9 mouse cellular contexts compared by ENCODE assay signal in genomic region chr11:102366103-102366502, GRCm38 (mm10). TPM values are rescaled to one million over a fixed set of nuclear protein-coding genes. Genes with fewer than 3 reads are reported as not detected.
DNase-seq lines count a peak whose midpoint lies in the region; ATAC-seq lines count a peak whose summit lies in the region.
"Not testable (repeated sequence)": the region's sequence is repeated elsewhere in the genome, so short reads cannot be mapped to it uniquely, and the experiment has no call there.
"Had no signal": no experiment of that assay in that cellular context is flagged by ENCODE, and none has a peak within 500 bp of the region (broad histone marks: within the 10 kb centered on the region; RNA-seq: fewer than 3 reads in every experiment).

Slc4a1 (minus strand) TSS chr11:102366203.

- 0 out of 2 replicates have a peak within 1 kb of the TSS, but pooled peaks have one; percentile 6 for H3K9ac ChIP-seq in heart, embryonic 12.5 days
- not testable (repeated sequence) for H3K9ac ChIP-seq in hindbrain, embryonic 12.5 days; limb, embryonic 12.5 days (replicated peaks)
- H3K9ac ChIP-seq in liver, embryonic 16.5 days (ENCODE audit: low read depth, low read length), result peak within 1 kb of the TSS; percentile 92

- WGBS in heart, embryonic 12.5 days, result 82% methylated on average over 8 of the region's 8 CpGs
- WGBS in hindbrain, embryonic 12.5 days, result 89% methylated on average over 8 of the region's 8 CpGs
- 81% methylated on average over 8 of the region's 8 CpGs for WGBS in limb, embryonic 12.5 days
- WGBS in liver, embryonic 16.5 days (ENCODE audit: insufficient replicate concordance), result 56% methylated on average over 8 of the region's 8 CpGs

- DNase-seq in adrenal gland, postnatal 4 days (ENCODE audit: low spot score in 2 of 2), result not testable (repeated sequence)

- peaks cover 70% of the 10 kb centered on the region for H3K36me3 ChIP-seq in erythroblast, embryonic 14.5 days (ENCODE audit: control insufficient read depth)
- not testable (repeated sequence) for H3K36me3 ChIP-seq in heart, embryonic 12.5 days; hindbrain, embryonic 12.5 days; limb, embryonic 12.5 days
- peaks cover 20% of the 10 kb centered on the region for H3K36me3 ChIP-seq in liver, embryonic 16.5 days (ENCODE audit: control insufficient read depth, insufficient read depth)

- peak within 1 kb of the TSS; percentile 75 for H3K4me3 ChIP-seq in erythroblast, embryonic 14.5 days (replicated peaks)
- H3K4me3 ChIP-seq in heart, embryonic 12.5 days; hindbrain, embryonic 12.5 days; limb, embryonic 12.5 days (replicated peaks): not testable (repeated sequence)
- peak within 1 kb of the TSS; percentile 76 for H3K4me3 ChIP-seq in liver, embryonic 16.5 days (ENCODE audit: low read depth, low read length)

- not testable (repeated sequence) for ATAC-seq in heart, embryonic 12.5 days (ENCODE audit: insufficient number of reproducible peaks, low FRiP score); hindbrain, embryonic 12.5 days (ENCODE audit: low FRiP score); limb, embryonic 12.5 days (ENCODE audit: insufficient number of reproducible peaks, insufficient read depth, low FRiP score, low TSS enrichment, low read depth); liver, embryonic 16.5 days (ENCODE audit: low read depth); monocyte, adult 5-6 weeks (replicated peaks; ENCODE audit: insufficient number of reproducible peaks, low FRiP score, low TSS enrichment, poor library complexity, severe bottlenecking)

- not testable (repeated sequence) for H3K9me3 ChIP-seq in erythroblast, embryonic 14.5 days (ENCODE audit: control insufficient read depth, low read length); heart, embryonic 12.5 days (replicated peaks); hindbrain, embryonic 12.5 days (replicated peaks); limb, embryonic 12.5 days; liver, embryonic 16.5 days (replicated peaks; ENCODE audit: control insufficient read depth, low read length)

- peaks cover 16% of the 10 kb centered on the region for H3K27me3 ChIP-seq in erythroblast, embryonic 14.5 days (ENCODE audit: control insufficient read depth)
- peaks cover 18% of the 10 kb centered on the region; the same call in 1 of the 2 replicates for H3K27me3 ChIP-seq in heart, embryonic 12.5 days (replicated peaks)
- H3K27me3 ChIP-seq in hindbrain, embryonic 12.5 days; limb, embryonic 12.5 days; liver, embryonic 16.5 days (ENCODE audit: control insufficient read depth, insufficient read depth, low read depth, low read length): not testable (repeated sequence)

- H3K27ac ChIP-seq in heart, embryonic 12.5 days (ENCODE audit: poor library complexity, severe bottlenecking), result peak within 1 kb of the TSS; percentile 73; the same call in 1 of the 2 replicates
- H3K27ac ChIP-seq in hindbrain, embryonic 12.5 days; limb, embryonic 12.5 days: not testable (repeated sequence)
- peak within 1 kb of the TSS; percentile 99 for H3K27ac ChIP-seq in liver, embryonic 16.5 days (ENCODE audit: low read length)

- H3K4me2 ChIP-seq in heart, embryonic 12.5 days; hindbrain, embryonic 12.5 days (replicated peaks); limb, embryonic 12.5 days: not testable (repeated sequence)
- H3K4me2 ChIP-seq in liver, embryonic 16.5 days (ENCODE audit: low read depth, low read length), result peak within 1 kb of the TSS; percentile 87

- H3K4me1 ChIP-seq in erythroblast, embryonic 14.5 days (ENCODE audit: control insufficient read depth), result peaks cover 76% of the 10 kb centered on the region
- H3K4me1 ChIP-seq in heart, embryonic 12.5 days (replicated peaks); hindbrain, embryonic 12.5 days; limb, embryonic 12.5 days (replicated peaks): not testable (repeated sequence)
- H3K4me1 ChIP-seq in liver, embryonic 16.5 days (ENCODE audit: control insufficient read depth, low read depth, low read length), result peaks cover 59% of the 10 kb centered on the region

RNA-seq across cellular contexts. Expression of gene Slc4a1, which starts in this region (rescaled TPM):
- total RNA-seq in adrenal gland, postnatal 4 days (2021), result 100 to 1,000 TPM in 1 of 2 experiments, 10 to 100 TPM in 1; 75.5 to 140 TPM
- polyA plus RNA-seq in erythroblast, embryonic 14.5 days (2012), result 575 and 672 TPM in 2 replicates
- 114 and 116 TPM in 2 replicates for polyA plus RNA-seq in heart, embryonic 12.5 days (2016; fragmentation: Nextera tagmentation; extraction: Ambion mirVana)
- 30.8 and 33.5 TPM in 2 replicates for polyA plus RNA-seq in hindbrain, embryonic 12.5 days (2016; fragmentation: Nextera tagmentation; extraction: Ambion mirVana)
- polyA plus RNA-seq in limb, embryonic 12.5 days (2016; fragmentation: Nextera tagmentation; extraction: Ambion mirVana), result 22.6 and 25.0 TPM in 2 replicates
- polyA plus RNA-seq in liver, embryonic 16.5 days (2015; fragmentation: Nextera tagmentation; extraction: Ambion mirVana), result 1,073 and 1,144 TPM in 2 replicates
- total RNA-seq in monocyte, adult 5-6 weeks (2017), result 2.2 to 10.4 TPM (median 8.0 TPM) in 3 replicates
- polyA plus RNA-seq: myocyte; urinary bladder, adult 2 months had no signal
